Mouse (Mus musculus) erythroblast, embryonic 14.5 days (primary cell): ENCODE data around the gene Cntnap1. TPM values are rescaled to one million over a fixed set of nuclear protein-coding genes. Genes with fewer than 3 reads are reported as not detected.
"Not testable (repeated sequence)": the region's sequence is repeated elsewhere in the genome, so short reads cannot be mapped to it uniquely, and the experiment has no call there.

Experiments
- H3K27me3 ChIP-seq: 2 replicates; pipeline ENCODE4 v1.6.1; 2012; ENCODE audit warnings: inconsistent platforms; ENCODE audit not compliant: control insufficient read depth
- H3K36me3 ChIP-seq: 2 replicates; pipeline ENCODE4 v1.6.1; 2012; ENCODE audit warnings: mild to moderate bottlenecking, inconsistent platforms; ENCODE audit not compliant: control insufficient read depth
- H3K4me1 ChIP-seq: 2 replicates; pipeline ENCODE4 v1.6.1; 2012; ENCODE audit warnings: inconsistent platforms; ENCODE audit not compliant: control insufficient read depth
- H3K4me3 ChIP-seq: replicated peaks from 2 replicates; pipeline ENCODE3; 2012; ENCODE audit warnings: moderate library complexity, mild to moderate bottlenecking, inconsistent platforms
- H3K9me3 ChIP-seq: 2 replicates; pipeline ENCODE4 v1.6.1; 2012; ENCODE audit warnings: low read length, inconsistent platforms, mixed read lengths; ENCODE audit not compliant: control insufficient read depth
- GATA1 ChIP-seq: IDR thresholded peaks from 2 replicates; pipeline ENCODE4 v1.6.1; 2012; ENCODE audit warnings: low read length, inconsistent platforms, mixed read lengths
- TAL1 ChIP-seq: IDR thresholded peaks from 3 replicates; pipeline ENCODE4 v1.6.1; 2012; ENCODE audit warnings: low read length, inconsistent platforms, mixed read lengths
- polyA plus RNA-seq: library from polyadenylated mRNA; stranded (reverse); fragments of >175 nt; gene quantifications from 2 replicates; pipeline ENCODE4 v1.2.3, GENCODE M21; 2012

The Cntnap1 gene
- polyA plus RNA-seq, 1 experiment, result 0.01 TPM

- Histone ChIP-seq H3K4me3 (no peak overlapping the region), H3K27me3 (peaks cover 37% of the 10 kb centered on the region), H3K4me1 (peaks cover 2% of the 10 kb centered on the region), H3K36me3 (no peaks in the 10 kb centered on the region), H3K9me3 (no peaks in the 10 kb centered on the region)
- TF ChIP-seq GATA1, result no peak
- no peak for TF ChIP-seq TAL1
Observed at GRCm38 (mm10) chr11:101146377-101146776, 23.9 kb upstream of the Cntnap1 start.

GRCm38 (mm10) chr11:101148751-101149150, 21.6 kb upstream of the Cntnap1 start:
- peaks cover under 1% of the 10 kb centered on the region for H3K4me1 ChIP-seq
- no peaks in the 10 kb centered on the region for H3K36me3 ChIP-seq
- H3K27me3 ChIP-seq, result peaks cover 21% of the 10 kb centered on the region
- TF ChIP-seq GATA1 (no peak), TAL1 (no peak)
- H3K4me3 ChIP-seq, result no peak overlapping the region
- H3K9me3 ChIP-seq, result no peaks in the 10 kb centered on the region

GRCm38 (mm10) chr11:101149178-101150105, 20.9 kb upstream of the Cntnap1 start:
- peaks cover 17% of the 10 kb centered on the region for H3K27me3 ChIP-seq
- H3K4me3 ChIP-seq, result no peak overlapping the region
- TF ChIP-seq TAL1 (no peak), GATA1 (no peak)

GRCm38 (mm10) chr11:101151063-101151462, 19.3 kb upstream of the Cntnap1 start:
- Histone ChIP-seq H3K9me3 (no peaks in the 10 kb centered on the region), H3K27me3 (peaks cover 28% of the 10 kb centered on the region), H3K36me3 (no peaks in the 10 kb centered on the region), H3K4me3 (no peak overlapping the region), H3K4me1 (peaks cover 3% of the 10 kb centered on the region; the same call in 1 of the 2 replicates)
- TF ChIP-seq TAL1, result no peak
- TF ChIP-seq GATA1, result no peak

More at GRCm38 (mm10) chr11:101149178-101150105, 20.9 kb upstream of the Cntnap1 start:
- Histone ChIP-seq H3K36me3 (no peaks in the 10 kb centered on the region), H3K4me1 (no peaks in the 10 kb centered on the region), H3K9me3 (no peaks in the 10 kb centered on the region)

GRCm38 (mm10) chr11:101152825-101153224, 17.5 kb upstream of the Cntnap1 start:
- no peak for TF ChIP-seq GATA1
- no peak for TF ChIP-seq TAL1
- Histone ChIP-seq H3K4me1 (peaks cover 3% of the 10 kb centered on the region; the same call in 1 of the 2 replicates), H3K36me3 (no peaks in the 10 kb centered on the region), H3K27me3 (peaks cover 41% of the 10 kb centered on the region), H3K4me3 (no peak overlapping the region), H3K9me3 (no peaks in the 10 kb centered on the region)

- Histone ChIP-seq H3K36me3 (no peaks in the 10 kb centered on the region), H3K9me3 (no peaks in the 10 kb centered on the region), H3K4me1 (peaks cover 3% of the 10 kb centered on the region; the same call in 1 of the 2 replicates), H3K4me3 (no peak overlapping the region), H3K27me3 (peaks cover 51% of the 10 kb centered on the region)
- TF ChIP-seq GATA1, result no peak
- TF ChIP-seq TAL1, result no peak
Observed at GRCm38 (mm10) chr11:101154648-101155047, 15.7 kb upstream of the Cntnap1 start.

- H3K36me3 ChIP-seq, result no peaks in the 10 kb centered on the region
- peaks cover 54% of the 10 kb centered on the region for H3K27me3 ChIP-seq
- H3K9me3 ChIP-seq, result no peaks in the 10 kb centered on the region
- no peak for TF ChIP-seq GATA1
- no peak for TF ChIP-seq TAL1
- no peak overlapping the region for H3K4me3 ChIP-seq
- peaks cover 3% of the 10 kb centered on the region; the same call in 1 of the 2 replicates for H3K4me1 ChIP-seq
Observed at GRCm38 (mm10) chr11:101155151-101155550, 15.2 kb upstream of the Cntnap1 start.

- H3K4me3 ChIP-seq, result no peak within 1 kb of the TSS
- H3K27me3 ChIP-seq, result peaks cover 57% of the 10 kb centered on the region
- H3K9me3 ChIP-seq, result no peaks in the 10 kb centered on the region
- peaks cover 3% of the 10 kb centered on the region; the same call in 1 of the 2 replicates for H3K4me1 ChIP-seq
- TF ChIP-seq TAL1 (no peak), GATA1 (no peak)
- no peaks in the 10 kb centered on the region for H3K36me3 ChIP-seq
Observed at GRCm38 (mm10) chr11:101155728-101156371, 14.5 kb upstream of the Cntnap1 start, which contains the start of gene Tubg2. Tubg2 (plus strand) TSS chr11:101155907.

- not testable (repeated sequence) for H3K9me3 ChIP-seq, H3K4me3 ChIP-seq, H3K36me3 ChIP-seq
- peaks cover 91% of the 10 kb centered on the region for H3K27me3 ChIP-seq
- peaks cover 15% of the 10 kb centered on the region for H3K4me1 ChIP-seq
Observed at GRCm38 (mm10) chr11:101160151-101160550, 10.2 kb upstream of the Cntnap1 start.

- not testable (repeated sequence) for H3K36me3 ChIP-seq, H3K4me3 ChIP-seq, H3K9me3 ChIP-seq
- Histone ChIP-seq H3K27me3 (peaks cover 91% of the 10 kb centered on the region), H3K4me1 (peaks cover 12% of the 10 kb centered on the region)
Observed at GRCm38 (mm10) chr11:101160981-101161505, 9.3 kb upstream of the Cntnap1 start.
